Mouse (Mus musculus): ENCODE measurements around the gene Zbtb21. TPM values are rescaled to one million over a fixed set of nuclear protein-coding genes. Genes with fewer than 3 reads are reported as not detected.
"Not testable (repeated sequence)": the region's sequence is repeated elsewhere in the genome, so short reads cannot be mapped to it uniquely, and the experiment has no call there.

Zbtb21 gene
- 15.2 and 18.3 TPM in 2 replicates for polyA plus RNA-seq (2012; rRNA removed)

DNA sequence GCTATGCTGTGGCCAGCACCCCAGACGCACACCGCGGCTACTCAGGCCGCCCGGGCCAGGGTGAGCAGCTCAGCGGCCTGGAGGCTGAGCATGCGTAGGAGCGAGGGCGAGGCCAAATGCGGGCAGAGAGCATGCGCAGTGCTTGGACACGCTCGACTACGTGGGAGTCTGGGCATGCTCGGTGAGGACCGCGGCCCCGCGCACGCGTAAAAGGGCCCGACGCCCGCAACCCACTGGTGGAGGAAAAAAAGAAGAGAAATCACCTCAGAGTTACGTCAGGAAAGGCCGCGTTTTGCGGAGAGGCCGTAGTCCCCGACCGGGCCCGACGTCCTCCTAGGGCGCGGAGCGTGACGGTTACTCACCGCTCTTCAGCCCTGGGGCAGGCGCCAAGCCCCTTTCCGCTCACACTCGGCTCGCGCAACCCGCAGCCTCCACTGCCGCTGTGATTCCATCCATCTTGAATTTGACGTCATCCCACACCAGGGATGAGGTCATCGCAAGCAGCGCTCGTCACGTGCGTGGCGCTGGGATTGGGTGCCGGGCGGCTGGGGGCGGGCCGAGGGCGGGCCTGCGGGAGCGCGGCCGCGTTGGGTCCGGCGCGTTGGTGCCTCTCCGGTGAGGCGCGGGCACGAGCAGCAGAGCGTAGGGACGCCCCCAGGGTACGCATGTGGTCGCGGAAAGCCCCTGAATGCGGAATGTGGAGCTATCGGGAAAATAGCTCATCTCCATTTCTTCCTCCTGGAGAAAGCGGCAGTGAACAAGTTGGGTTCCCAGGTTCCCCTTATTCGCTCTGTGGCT lies at the start of gene Zbtb21, which contains the start of gene C2cd2:
TSS of gene Zbtb21 (minus strand) at position 472 of the 798 bp plus-strand sequence.
TSS of gene C2cd2 (minus strand) at position 448 of the 798 bp plus-strand sequence.
- Histone ChIP-seq H3K4me1 (ENCODE audit: control insufficient read depth, insufficient read depth, low read length) (no peaks in the 10 kb centered on the region), H3K4me3 (replicated peaks; ENCODE audit: extremely low read depth, low read depth, low read length) (peak within 1 kb of the TSS; percentile 86)
- under 1% methylated on average over 78 of the region's 78 CpGs for WGBS
- TF ChIP-seq CTCF (IDR thresholded peaks at IDR 0.05; ENCODE audit: insufficient read depth, low read length): no peak
- TF ChIP-seq POLR2A (IDR thresholded peaks at IDR 0.05; ENCODE audit: borderline replicate concordance, extremely low read depth, low read depth, low read length): peak; percentile 88
- peak; percentile 92 for DNase-seq

DNA sequence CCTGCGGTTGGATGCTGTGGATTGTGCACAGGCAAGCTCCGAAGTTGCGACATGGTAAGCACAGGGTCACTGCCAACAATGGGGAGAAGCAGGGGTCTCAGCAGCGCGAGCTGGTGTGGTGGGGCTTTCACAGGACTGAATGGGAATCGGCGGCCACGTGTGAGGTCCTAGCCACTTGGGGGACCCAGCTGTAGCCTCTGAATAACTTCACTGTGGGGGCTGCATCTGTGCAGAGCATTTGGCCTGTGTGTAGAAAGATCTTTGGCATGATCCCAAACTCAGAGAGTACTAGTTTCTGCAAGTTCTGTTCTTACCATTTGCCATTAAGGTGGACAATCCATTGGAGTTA lies 34.9 kb upstream of the Zbtb21 start:
- not testable (repeated sequence) for H3K4me1 ChIP-seq (ENCODE audit: control insufficient read depth, insufficient read depth, low read length); DNase-seq
- H3K4me3 ChIP-seq (replicated peaks; ENCODE audit: extremely low read depth, low read depth, low read length): peak overlapping the region; percentile 78
- under 1% methylated on average over 8 of the region's 8 CpGs for WGBS

DNA sequence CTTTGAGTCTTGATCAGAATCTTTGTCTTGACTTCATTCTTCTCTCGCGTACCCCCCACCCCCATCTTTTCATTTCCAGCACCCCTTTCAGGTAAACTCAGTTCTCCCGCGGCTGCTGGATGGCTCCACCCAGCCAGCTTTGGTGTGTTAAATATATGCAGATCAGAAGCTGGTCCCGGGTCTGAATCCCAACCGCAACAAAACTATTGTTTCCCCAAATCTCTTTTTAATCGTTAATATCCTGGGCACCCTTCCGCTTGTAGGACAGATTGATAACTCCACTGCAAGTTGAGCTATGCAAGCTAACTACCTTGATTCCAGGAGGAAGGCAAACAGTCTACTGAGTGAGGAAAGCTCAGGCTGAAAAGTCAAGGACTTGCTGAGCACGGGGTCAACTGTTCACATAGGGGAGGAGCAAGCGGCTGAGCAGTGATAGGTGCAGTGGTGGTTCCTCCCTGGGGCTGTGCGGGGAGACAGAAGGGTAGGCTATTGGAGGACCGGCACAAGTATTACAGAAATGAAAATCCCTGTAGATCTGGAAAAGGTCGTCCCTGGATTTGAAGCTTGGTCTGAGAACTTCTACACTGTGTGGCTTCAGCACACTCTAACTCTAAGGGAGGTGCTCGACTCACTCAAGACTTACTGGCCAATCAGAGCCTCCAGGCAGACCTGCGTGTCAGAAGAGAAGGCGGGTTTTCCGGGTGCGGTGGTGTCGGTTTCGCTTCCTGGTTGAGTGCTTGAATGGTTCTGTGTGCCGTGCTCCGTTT lies 34.4 kb upstream of the Zbtb21 start, which contains the start of gene B230307C23Rik:
TSS of gene B230307C23Rik (plus strand) at position 700 of the 767 bp plus-strand sequence.
- TF ChIP-seq POLR2A (IDR thresholded peaks at IDR 0.05; ENCODE audit: borderline replicate concordance, extremely low read depth, low read depth, low read length) (peak; percentile 61; the same call in 1 of the 2 replicates), CTCF (IDR thresholded peaks at IDR 0.05; ENCODE audit: insufficient read depth, low read length) (no peak)
- peak; percentile 82 for DNase-seq
- peaks cover 2% of the 10 kb centered on the region; the same call in 1 of the 2 replicates for H3K4me1 ChIP-seq (ENCODE audit: control insufficient read depth, insufficient read depth, low read length)
- peak within 1 kb of the TSS; percentile 78 for H3K4me3 ChIP-seq (replicated peaks; ENCODE audit: extremely low read depth, low read depth, low read length)
- WGBS: 2% methylated on average over 22 of the region's 22 CpGs

DNA sequence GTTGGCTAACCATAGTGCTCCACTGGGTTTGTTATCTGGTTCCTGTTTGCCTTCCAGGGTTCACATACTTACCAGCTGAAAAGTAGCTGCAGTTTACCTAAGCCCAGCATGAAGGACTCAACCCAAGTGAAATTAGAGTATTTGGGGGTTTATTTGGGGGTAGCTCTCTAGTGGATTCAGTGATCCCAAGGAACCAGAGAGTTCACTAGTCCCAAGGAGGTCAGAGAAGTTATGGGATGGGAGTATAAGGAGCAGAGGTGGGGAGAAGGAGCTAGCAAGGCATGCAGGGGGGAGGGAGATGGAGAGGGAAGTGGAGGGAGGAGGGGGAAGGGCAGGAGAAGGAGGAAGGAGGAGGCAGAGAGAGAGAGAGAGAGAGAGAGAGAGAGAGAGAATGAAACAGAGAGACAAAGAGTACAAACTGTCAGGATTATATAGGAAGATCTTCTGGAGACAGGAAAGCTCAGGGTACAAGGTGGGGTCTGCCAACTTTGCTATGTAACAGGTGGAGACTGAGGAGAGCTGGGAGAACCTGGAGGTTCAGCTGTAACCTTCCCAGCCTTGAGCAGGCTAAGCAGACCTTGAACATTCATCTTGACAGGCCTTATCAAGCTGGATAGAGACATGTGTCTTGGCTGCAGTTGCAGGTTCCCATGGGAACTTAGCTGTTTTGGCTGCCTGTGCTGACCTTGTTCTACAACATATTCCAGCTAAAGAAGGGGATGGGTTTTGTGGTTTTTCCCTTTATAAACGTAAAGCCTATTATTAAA lies 33.6 kb upstream of the Zbtb21 start:
- peaks cover 2% of the 10 kb centered on the region; the same call in 1 of the 2 replicates for H3K4me1 ChIP-seq (ENCODE audit: control insufficient read depth, insufficient read depth, low read length)
- DNase-seq: peak; percentile 12
- H3K4me3 ChIP-seq (replicated peaks; ENCODE audit: extremely low read depth, low read depth, low read length): peak overlapping the region; percentile 4
- whole genome bisulfite sequencing: 10% methylated on average over 1 of the region's 1 CpGs
- TF ChIP-seq CTCF (IDR thresholded peaks at IDR 0.05; ENCODE audit: insufficient read depth, low read length) (no peak), POLR2A (IDR thresholded peaks at IDR 0.05; ENCODE audit: borderline replicate concordance, extremely low read depth, low read depth, low read length) (no peak)

DNA sequence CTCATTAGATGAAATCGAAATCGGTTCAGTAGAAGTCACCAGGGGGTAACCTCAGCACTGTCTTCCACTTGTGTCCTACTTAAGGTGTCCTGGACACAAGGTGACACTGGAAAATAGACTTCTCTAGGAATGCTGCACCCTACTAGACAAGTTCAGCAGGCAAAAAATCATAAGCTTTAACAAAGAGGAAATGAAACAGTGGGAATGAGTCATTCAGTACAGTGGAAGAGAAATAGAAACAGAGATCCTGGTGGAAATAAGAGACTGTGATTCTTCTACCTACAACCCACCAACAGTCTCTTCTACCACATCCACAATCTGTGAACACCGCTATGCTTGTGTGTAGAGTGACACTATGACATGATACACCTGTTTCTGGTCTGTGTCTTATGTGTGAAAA lies 30.1 kb upstream of the Zbtb21 start:
- WGBS: 69% methylated on average over 3 of the region's 3 CpGs
- H3K4me1 ChIP-seq (ENCODE audit: control insufficient read depth, insufficient read depth, low read length); H3K4me3 ChIP-seq (replicated peaks; ENCODE audit: extremely low read depth, low read depth, low read length); DNase-seq: not testable (repeated sequence)

DNA sequence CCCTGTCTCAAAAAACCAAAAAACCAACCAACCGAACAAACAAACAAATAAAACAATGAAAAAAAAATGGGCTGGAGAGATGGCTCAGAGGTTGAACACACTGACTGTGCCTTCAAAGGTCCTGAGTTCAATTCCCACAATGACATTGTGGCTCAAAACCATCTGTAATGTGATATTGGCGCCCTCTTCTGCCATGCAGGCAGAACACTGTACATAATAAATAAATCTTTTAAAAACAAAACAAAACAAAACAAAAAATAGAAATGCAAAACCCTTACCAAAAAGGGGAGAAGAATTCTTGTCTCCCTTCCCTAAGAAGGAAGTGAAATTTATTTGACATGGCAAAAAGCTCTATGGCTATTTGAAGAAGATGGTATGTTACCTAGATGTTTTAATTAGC lies 29.1 kb upstream of the Zbtb21 start:
- 82% methylated on average over 2 of the region's 2 CpGs for WGBS
- H3K4me1 ChIP-seq (ENCODE audit: control insufficient read depth, insufficient read depth, low read length): peaks cover 2% of the 10 kb centered on the region; the same call in 1 of the 2 replicates
- no peak overlapping the region for H3K4me3 ChIP-seq (replicated peaks; ENCODE audit: extremely low read depth, low read depth, low read length)
- DNase-seq: no peak
- TF ChIP-seq POLR2A (IDR thresholded peaks at IDR 0.05; ENCODE audit: borderline replicate concordance, extremely low read depth, low read depth, low read length) (no peak), CTCF (IDR thresholded peaks at IDR 0.05; ENCODE audit: insufficient read depth, low read length) (no peak)

DNA sequence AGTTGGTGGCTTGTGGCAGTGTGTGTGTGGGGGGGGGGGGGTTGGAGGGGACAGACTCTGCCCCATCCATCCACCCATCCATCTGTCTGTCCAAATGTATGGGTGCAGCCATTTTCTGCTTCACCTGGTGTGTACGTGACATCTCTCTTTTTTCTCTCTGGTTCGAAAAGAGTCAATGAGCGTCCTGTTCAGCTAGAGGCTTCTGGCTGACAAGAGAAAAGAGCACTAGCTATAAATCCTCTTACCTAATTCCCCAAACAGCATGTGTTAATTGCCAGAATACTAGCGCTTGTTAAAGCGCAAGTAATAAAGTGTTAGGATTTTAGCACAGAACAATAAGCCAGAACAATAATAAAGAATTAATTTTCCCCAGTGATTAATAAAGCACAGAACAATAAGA lies 22.2 kb upstream of the Zbtb21 start:
- TF ChIP-seq CTCF (IDR thresholded peaks at IDR 0.05; ENCODE audit: insufficient read depth, low read length) (no peak), POLR2A (IDR thresholded peaks at IDR 0.05; ENCODE audit: borderline replicate concordance, extremely low read depth, low read depth, low read length) (no peak)
- Histone ChIP-seq H3K4me1 (ENCODE audit: control insufficient read depth, insufficient read depth, low read length) (no peaks in the 10 kb centered on the region), H3K4me3 (replicated peaks; ENCODE audit: extremely low read depth, low read depth, low read length) (no peak overlapping the region)
- no peak for DNase-seq
- WGBS: 83% methylated on average over 5 of the region's 5 CpGs

DNA sequence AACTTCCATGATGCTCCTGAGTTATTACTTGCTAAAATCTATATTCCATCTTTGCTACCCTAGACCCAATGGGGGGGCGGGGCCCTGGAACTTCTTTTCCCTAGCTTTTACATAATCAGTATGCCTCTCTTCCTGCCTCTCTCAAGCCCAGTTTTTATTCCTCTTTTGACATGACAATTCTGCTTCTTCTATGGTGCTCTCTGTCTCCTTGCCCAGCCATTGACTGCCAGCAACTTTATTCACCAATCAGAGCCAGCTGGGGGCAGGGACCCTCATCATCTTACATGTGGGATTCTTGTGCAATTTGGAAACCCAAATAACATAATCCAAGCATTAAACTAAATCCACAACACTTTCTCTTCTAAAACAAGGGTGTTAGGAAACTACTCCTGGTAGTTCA lies 18.9 kb upstream of the Zbtb21 start:
- no peak for TF ChIP-seq POLR2A (IDR thresholded peaks at IDR 0.05; ENCODE audit: borderline replicate concordance, extremely low read depth, low read depth, low read length)
- no peak for TF ChIP-seq CTCF (IDR thresholded peaks at IDR 0.05; ENCODE audit: insufficient read depth, low read length)
- DNase-seq: no peak
- 89% methylated on average over 1 of the region's 1 CpGs for WGBS
- Histone ChIP-seq H3K4me1 (ENCODE audit: control insufficient read depth, insufficient read depth, low read length) (no peaks in the 10 kb centered on the region), H3K4me3 (replicated peaks; ENCODE audit: extremely low read depth, low read depth, low read length) (no peak overlapping the region)

DNA sequence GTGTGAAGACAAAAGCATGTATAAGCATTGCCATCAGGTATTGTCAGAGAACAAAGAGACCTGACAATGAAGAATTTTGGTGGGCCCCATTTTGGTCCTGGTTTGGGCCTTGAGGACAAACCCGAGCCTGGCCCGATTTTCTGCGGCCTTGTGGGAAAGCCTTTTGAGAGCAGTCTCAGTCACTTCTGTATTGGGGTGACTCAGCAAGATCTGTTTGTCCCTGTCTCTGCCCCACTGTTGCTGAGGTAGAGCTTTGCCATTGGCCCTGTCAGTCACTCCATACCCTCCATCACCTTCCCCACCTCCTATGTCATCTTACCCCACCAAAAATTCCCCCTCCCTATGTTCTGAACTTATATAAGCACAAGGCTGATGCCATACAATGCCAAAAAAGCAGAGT lies 15.3 kb upstream of the Zbtb21 start:
- Histone ChIP-seq H3K4me1 (ENCODE audit: control insufficient read depth, insufficient read depth, low read length) (no peaks in the 10 kb centered on the region), H3K4me3 (replicated peaks; ENCODE audit: extremely low read depth, low read depth, low read length) (no peak overlapping the region)
- WGBS: 95% methylated on average over 3 of the region's 3 CpGs
- TF ChIP-seq POLR2A (IDR thresholded peaks at IDR 0.05; ENCODE audit: borderline replicate concordance, extremely low read depth, low read depth, low read length) (no peak), CTCF (IDR thresholded peaks at IDR 0.05; ENCODE audit: insufficient read depth, low read length) (no peak)
- no peak for DNase-seq

Data from lung, adult 2 months (tissue).